Mouse (Mus musculus): Measurements from ENCODE around the gene Pbx4.

DNA sequence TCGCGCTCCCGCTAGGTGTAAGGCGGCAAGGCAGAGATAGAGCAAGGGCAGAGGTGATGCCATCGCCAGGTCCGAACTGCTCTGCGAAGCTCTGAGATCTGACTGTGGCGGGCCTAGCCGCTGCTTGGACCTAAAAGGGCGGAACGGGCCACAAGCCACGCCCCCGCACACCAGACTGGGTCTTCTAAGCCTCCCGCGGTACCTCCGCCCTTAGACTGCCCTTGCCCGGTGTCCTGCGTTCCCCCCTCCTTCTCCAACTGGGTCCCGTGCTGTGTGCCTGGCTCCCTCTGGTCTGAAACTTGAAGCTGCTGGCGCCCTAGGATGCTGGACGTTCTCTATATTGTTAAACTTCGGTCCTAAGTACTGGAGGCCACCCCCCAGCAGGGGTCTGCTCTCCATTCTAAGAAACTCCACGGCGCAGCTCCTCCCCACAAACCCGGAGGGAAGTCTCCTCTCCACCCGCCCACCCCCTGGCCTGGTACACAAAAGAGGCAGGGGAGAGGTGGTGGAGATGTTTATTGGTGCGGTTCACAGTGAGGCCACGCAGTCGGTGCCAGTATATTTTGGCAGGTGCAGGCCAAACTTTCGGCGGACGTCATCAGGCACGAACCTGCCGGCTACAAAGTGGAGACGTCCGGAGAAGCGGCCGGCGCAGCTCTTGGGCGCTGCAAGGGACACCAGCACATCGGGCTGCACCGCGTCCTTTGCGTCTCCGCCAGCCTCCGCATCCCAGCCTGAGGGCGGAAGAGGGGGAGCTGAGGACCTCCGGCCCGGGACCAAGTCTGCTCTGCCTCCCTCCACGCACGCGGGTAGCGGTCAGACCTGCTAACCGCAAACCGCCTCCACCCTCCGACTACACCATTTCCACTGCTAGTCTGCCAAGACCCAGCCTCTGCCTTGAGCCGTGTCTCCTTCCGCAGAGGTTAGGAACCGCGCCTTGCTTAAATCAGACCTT is 55.3 kb downstream of the Pbx4 start, which contains the start of gene Cilp2:
- TF ChIP-seq POLR2A (IDR thresholded peaks at IDR 0.05; ENCODE audit: low read depth, low read length): no peak
- TF ChIP-seq CTCF (IDR thresholded peaks at IDR 0.05; ENCODE audit: extremely low read depth, insufficient read length, insufficient replicate concordance, low read depth, low read length): no peak
